Mouse (Mus musculus) granulocyte monocyte progenitor cell, adult 5-6 weeks (primary cell): ENCODE data around the gene Olfr1293-ps. TPM values are rescaled to one million over a fixed set of nuclear protein-coding genes. Genes with fewer than 3 reads are reported as not detected.

Experiments
- ATAC-seq: replicated peaks from 2 replicates; pipeline ENCODE4 v1.8.0; 2016; ENCODE audit warnings: mild to moderate bottlenecking, moderate TSS enrichment, inconsistent platforms; ENCODE audit not compliant: poor library complexity, severe bottlenecking
- total RNA-seq, 2 experiments: library from RNA; stranded (forward) in 1 of 2; stranded (reverse) in 1 of 2; fragments of 200-712, 200-1000 nt in 1 of 2; fragments of >200 nt in 1 of 2; fragmentation: Nextera tagmentation in 1 of 2; gene quantifications; 2 replicates each; pipeline ENCODE4 v1.2.3; 2014 to 2017

Gene Olfr1293-ps
- total RNA-seq (2014; fragmentation: Nextera tagmentation) (not detected in 2 replicates), total RNA-seq (2017) (not detected in 2 replicates)

- ATAC-seq: no peak
Measured at GRCm38 (mm10) chr2:111524903-111525302, at the start of gene Olfr1293-ps. Gene Olfr1293-ps (plus strand): TSS chr2:111525203.

- no peak for ATAC-seq
Measured at GRCm38 (mm10) chr2:111480519-111480918, 44.5 kb upstream of the Olfr1293-ps start, which contains the start of gene Olfr1289. Gene Olfr1289 (plus strand): TSS chr2:111480819.

GRCm38 (mm10) chr2:111493729-111494128 is 31.3 kb upstream of the Olfr1293-ps start, which contains the start of gene Olfr1290:
Gene Olfr1290 (minus strand): TSS chr2:111493829.
- no peak for ATAC-seq

GRCm38 (mm10) chr2:111496880-111497279 is 28.1 kb upstream of the Olfr1293-ps start, which contains the start of gene Olfr1291-ps1:
Gene Olfr1291-ps1 (plus strand): TSS chr2:111497180.
- no peak for ATAC-seq

- no peak for ATAC-seq
Measured at GRCm38 (mm10) chr2:111517451-111517850, 7.6 kb upstream of the Olfr1293-ps start.

- ATAC-seq: no peak
Measured at GRCm38 (mm10) chr2:111540191-111540590, 15.2 kb downstream of the Olfr1293-ps start, which contains the start of gene Olfr1294. Gene Olfr1294 (minus strand): TSS chr2:111540291.

- ATAC-seq: no peak
Measured at GRCm38 (mm10) chr2:111569581-111569980, 44.6 kb downstream of the Olfr1293-ps start, which contains the start of gene Olfr1295. Gene Olfr1295 (minus strand): TSS chr2:111569681.

Other genes starting within 250 kb of the Olfr1293-ps start
- gene Olfr1278, start 235.1 kb upstream of the Olfr1293-ps start, total RNA-seq (2014; fragmentation: Nextera tagmentation): not detected in 2 replicates
- gene Olfr1278, start 235.1 kb upstream of the Olfr1293-ps start, total RNA-seq (2017): not detected in 2 replicates
- gene Olfr1279, start 224.6 kb upstream of the Olfr1293-ps start, total RNA-seq (2014; fragmentation: Nextera tagmentation): not detected in 2 replicates
- gene Olfr1279, start 224.6 kb upstream of the Olfr1293-ps start, total RNA-seq (2017): not detected in 2 replicates
- not detected in 2 replicates for gene Olfr1280, start 211.2 kb upstream of the Olfr1293-ps start, total RNA-seq (2014; fragmentation: Nextera tagmentation)
- gene Olfr1280, start 211.2 kb upstream of the Olfr1293-ps start, total RNA-seq (2017): not detected in 2 replicates
- gene Olfr1281, start 198.7 kb upstream of the Olfr1293-ps start, total RNA-seq (2014; fragmentation: Nextera tagmentation): not detected in 2 replicates
- not detected in 2 replicates for gene Olfr1281, start 198.7 kb upstream of the Olfr1293-ps start, total RNA-seq (2017)
- not detected in 2 replicates for gene Olfr1282, start 189.1 kb upstream of the Olfr1293-ps start, total RNA-seq (2014; fragmentation: Nextera tagmentation)
- gene Olfr1282, start 189.1 kb upstream of the Olfr1293-ps start, total RNA-seq (2017): not detected in 2 replicates
- gene Olfr1283, start 158.4 kb upstream of the Olfr1293-ps start, total RNA-seq (2014; fragmentation: Nextera tagmentation): not detected in 2 replicates
- gene Olfr1283, start 158.4 kb upstream of the Olfr1293-ps start, total RNA-seq (2017): not detected in 2 replicates
- not detected in 2 replicates for gene Olfr1284, start 149.7 kb upstream of the Olfr1293-ps start, total RNA-seq (2014; fragmentation: Nextera tagmentation)
- gene Olfr1284, start 149.7 kb upstream of the Olfr1293-ps start, total RNA-seq (2017): not detected in 2 replicates
- gene Olfr1286, start 102.1 kb upstream of the Olfr1293-ps start, total RNA-seq (2014; fragmentation: Nextera tagmentation): not detected in 2 replicates
- not detected in 2 replicates for gene Olfr1286, start 102.1 kb upstream of the Olfr1293-ps start, total RNA-seq (2017)
- not detected in 2 replicates for gene Olfr1287, start 76.1 kb upstream of the Olfr1293-ps start, total RNA-seq (2014; fragmentation: Nextera tagmentation)
- not detected in 2 replicates for gene Olfr1287, start 76.1 kb upstream of the Olfr1293-ps start, total RNA-seq (2017)
- not detected in 2 replicates for gene Olfr1288, start 51.1 kb upstream of the Olfr1293-ps start, total RNA-seq (2014; fragmentation: Nextera tagmentation)
- not detected in 2 replicates for gene Olfr1288, start 51.1 kb upstream of the Olfr1293-ps start, total RNA-seq (2017)
- not detected in 2 replicates for gene Olfr1289, start 44.4 kb upstream of the Olfr1293-ps start, total RNA-seq (2014; fragmentation: Nextera tagmentation)
- not detected in 2 replicates for gene Olfr1289, start 44.4 kb upstream of the Olfr1293-ps start, total RNA-seq (2017)
- gene Olfr1290, start 31.4 kb upstream of the Olfr1293-ps start, total RNA-seq (2014; fragmentation: Nextera tagmentation): not detected in 2 replicates
- gene Olfr1290, start 31.4 kb upstream of the Olfr1293-ps start, total RNA-seq (2017): not detected in 2 replicates
- not detected in 2 replicates for gene Olfr1291-ps1, start 28.0 kb upstream of the Olfr1293-ps start, total RNA-seq (2014; fragmentation: Nextera tagmentation)
- not detected in 2 replicates for gene Olfr1291-ps1, start 28.0 kb upstream of the Olfr1293-ps start, total RNA-seq (2017)
- not detected in 2 replicates for gene Olfr1294, start 15.1 kb downstream of the Olfr1293-ps start, total RNA-seq (2014; fragmentation: Nextera tagmentation)
- gene Olfr1294, start 15.1 kb downstream of the Olfr1293-ps start, total RNA-seq (2017): not detected in 2 replicates
- not detected in 2 replicates for gene Olfr1295, start 44.5 kb downstream of the Olfr1293-ps start, total RNA-seq (2014; fragmentation: Nextera tagmentation)
- not detected in 2 replicates for gene Olfr1295, start 44.5 kb downstream of the Olfr1293-ps start, total RNA-seq (2017)
- not detected in 2 replicates for gene Olfr1297, start 101.3 kb downstream of the Olfr1293-ps start, total RNA-seq (2014; fragmentation: Nextera tagmentation)
- not detected in 2 replicates for gene Olfr1297, start 101.3 kb downstream of the Olfr1293-ps start, total RNA-seq (2017)
- not detected in 2 replicates for gene Olfr1298, start 124.0 kb downstream of the Olfr1293-ps start, total RNA-seq (2014; fragmentation: Nextera tagmentation)
- not detected in 2 replicates for gene Olfr1298, start 124.0 kb downstream of the Olfr1293-ps start, total RNA-seq (2017)
- not detected in 2 replicates for gene Olfr1299, start 136.2 kb downstream of the Olfr1293-ps start, total RNA-seq (2014; fragmentation: Nextera tagmentation)
- not detected in 2 replicates for gene Olfr1299, start 136.2 kb downstream of the Olfr1293-ps start, total RNA-seq (2017)
- not detected in 2 replicates for gene Olfr1301, start 225.8 kb downstream of the Olfr1293-ps start, total RNA-seq (2014; fragmentation: Nextera tagmentation)
- gene Olfr1301, start 225.8 kb downstream of the Olfr1293-ps start, total RNA-seq (2017): not detected in 2 replicates